Mouse (Mus musculus) monocyte, adult 2 months (primary cell): ENCODE data around the gene Sumf2.
"Not testable (repeated sequence)": the region's sequence is repeated elsewhere in the genome, so short reads cannot be mapped to it uniquely, and the experiment has no call there.

Source experiments
- DNase-seq, 2 experiments: peaks; one replicate each; pipeline ENCODE4 v3.0.0; 2022; ENCODE audit warnings: low spot score in 2 of 2, low read depth in 1 of 2

Gene Sumf2

DNA sequence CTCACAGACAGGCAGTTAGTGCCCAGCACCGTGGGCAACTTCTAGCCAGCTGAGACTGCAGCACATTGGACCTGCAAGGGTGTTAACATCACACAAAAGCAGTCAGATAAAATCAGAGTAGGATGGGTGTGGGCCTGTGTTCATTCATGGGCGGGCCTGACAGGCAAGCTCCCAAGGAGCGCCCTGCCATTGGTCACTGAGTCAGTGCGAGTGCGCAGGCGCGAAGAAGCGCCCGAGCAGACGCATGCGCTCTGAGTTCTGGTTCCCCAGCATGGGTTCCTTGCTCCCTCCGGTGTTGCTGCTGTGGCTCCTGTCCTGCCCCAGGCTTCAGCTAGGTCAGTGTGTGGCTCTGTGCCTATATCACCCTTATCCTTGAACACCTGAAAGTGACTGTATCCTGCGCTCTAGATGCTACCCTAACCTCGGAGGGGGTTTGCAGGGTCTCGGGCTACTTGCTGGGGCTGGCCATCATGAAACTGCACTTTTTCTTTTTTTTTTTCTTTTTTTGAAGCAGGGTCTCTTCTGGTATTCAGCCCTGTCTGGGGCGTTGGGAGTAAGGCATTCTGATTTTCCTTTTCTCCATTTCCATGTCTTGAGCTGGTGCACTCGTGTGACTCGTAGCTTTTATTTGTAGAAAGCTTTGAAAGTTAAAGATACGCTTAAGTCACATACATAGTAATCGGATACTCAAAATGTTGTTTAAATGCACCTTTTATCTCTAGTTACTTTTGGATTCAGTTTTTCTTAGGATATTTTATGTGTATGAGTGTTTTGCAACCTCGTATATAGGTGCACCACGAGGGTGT is at the start of gene Sumf2:
Gene Sumf2, plus strand, starts transcription at position 235 of the 806 bp plus-strand sequence.
- DNase-seq: peak; percentile 85 to 93

DNA sequence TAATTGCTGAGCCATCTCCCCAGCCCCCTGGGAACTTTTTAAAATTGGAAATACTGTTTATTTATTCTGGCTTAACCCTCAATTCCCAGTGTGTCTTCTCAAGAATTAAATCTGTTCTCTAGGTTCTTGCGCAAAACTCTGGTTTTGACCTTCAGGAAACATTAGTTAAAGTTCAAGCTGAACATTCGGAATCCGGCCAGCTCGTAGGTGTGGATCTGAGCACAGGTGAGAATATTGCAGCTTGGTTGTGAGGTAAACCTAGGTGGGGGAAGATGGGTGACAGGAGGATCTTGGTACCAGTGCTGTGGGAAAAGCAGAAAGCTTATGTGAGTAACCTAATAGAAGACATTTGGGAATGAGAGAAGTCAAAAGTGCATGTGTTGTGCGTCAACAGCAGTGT is 1.9 kb upstream of the Sumf2 start:
- DNase-seq: no peak

DNA sequence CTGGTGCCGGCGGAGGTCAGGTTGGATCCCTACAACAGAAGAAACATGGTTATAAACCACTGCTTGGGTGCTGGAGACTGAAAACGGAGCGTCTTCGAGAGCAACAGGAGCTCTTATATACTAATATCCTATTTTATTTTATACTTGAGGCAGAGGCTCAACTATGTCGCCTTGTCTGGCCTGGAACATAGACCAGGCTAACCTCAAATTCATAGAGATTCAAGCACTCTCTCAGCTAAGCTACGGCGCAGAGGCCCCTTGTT is 703 bp downstream of the Sumf2 start:
- no peak for DNase-seq

DNA sequence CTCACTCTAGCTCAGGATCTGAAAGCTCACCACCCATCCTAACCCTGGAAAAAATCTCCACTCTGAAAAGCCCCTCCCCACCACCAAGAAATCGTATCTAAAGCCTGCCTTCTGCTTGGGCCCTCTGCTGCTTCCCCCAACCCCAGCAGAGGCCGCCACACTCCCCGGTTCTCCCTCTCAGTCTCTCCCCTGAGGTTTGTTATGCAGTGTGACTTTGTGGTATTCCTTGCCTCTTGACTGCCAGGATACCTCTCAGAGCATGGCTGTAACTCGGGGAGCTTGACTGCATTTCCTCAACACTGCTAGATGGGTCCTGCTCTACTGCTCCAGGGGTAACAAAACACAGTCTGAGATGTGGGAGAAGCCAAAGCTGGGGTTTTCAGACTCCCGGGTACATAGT is 8.4 kb downstream of the Sumf2 start:
- DNase-seq: no peak

DNA sequence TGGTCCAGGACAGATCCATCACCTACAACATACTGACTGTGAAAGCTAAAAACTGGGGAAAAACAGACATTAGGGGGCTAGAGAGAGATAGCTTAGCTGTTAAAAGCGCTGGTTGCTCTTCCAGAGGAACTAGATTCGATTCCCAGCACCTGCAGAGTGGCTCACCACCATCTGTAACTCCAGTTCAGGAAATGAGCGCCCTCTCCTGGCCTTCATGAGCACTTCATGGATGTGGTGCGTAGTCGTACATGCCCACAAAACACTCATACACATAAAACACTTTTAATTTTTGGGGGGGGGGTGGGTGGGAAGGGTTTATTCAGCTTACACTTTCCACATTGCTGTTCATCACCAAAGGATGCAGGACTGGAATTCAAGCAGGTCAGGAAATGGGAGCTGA is 9.6 kb downstream of the Sumf2 start:
- no peak for DNase-seq

DNA sequence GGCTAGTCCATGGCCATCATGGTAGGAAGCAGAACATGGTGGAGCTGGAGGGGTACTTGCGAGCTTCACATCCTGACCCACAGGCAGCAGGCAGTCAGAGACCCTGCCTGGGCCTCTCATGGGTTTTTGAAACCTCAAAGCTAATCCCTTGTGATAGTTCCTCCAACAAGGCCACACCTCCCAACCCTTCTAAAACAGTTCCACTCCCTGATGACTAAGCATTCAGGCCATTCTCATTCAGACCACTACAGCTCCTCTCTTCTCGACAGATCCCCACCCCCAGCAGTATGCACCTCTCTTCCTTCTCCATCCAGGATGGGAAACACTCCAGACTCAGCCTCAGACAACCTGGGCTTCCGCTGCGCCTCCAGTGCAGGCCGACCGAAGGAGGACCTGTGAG is 15.5 kb downstream of the Sumf2 start:
- DNase-seq: no peak

DNA sequence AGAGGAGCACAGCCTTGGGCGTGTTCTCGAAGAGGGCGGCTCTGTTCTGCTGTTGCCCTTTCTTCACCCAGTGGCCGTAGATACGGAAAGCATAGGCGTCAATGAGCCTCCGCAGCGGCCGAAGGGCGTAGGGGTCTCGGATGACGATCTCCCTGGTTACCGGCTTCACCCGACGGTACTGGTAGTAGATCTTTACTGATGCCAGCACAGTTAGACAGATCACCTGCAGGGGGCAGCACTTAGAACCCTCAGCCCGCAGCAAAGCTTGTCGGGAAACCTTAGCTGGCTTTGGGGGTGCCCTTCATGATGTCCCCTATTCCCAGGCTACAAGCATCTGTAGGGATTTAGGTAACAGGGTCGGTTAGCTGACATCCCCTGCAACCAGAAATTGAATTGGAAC is 17.7 kb downstream of the Sumf2 start:
- no peak for DNase-seq

DNA sequence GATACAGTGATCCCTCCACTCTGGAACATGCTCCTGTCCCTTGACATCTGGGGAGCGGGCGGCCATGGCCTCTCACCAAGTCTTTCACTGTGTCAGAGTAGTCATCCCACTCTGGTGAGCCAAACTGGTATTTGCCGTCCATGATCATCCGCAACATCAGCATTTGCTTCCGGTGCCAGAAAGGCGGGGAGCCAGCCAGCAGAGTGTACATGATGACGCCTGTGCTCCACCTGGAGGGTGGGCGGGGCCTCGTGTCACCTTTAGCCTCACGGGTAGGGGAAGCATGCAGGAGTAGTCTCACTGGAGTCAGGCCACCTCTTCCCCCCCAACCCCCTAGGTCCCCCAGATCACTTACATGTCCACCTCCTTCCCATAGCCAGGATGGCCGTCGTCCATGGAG is 19.1 kb downstream of the Sumf2 start:
- DNase-seq: no peak

DNA sequence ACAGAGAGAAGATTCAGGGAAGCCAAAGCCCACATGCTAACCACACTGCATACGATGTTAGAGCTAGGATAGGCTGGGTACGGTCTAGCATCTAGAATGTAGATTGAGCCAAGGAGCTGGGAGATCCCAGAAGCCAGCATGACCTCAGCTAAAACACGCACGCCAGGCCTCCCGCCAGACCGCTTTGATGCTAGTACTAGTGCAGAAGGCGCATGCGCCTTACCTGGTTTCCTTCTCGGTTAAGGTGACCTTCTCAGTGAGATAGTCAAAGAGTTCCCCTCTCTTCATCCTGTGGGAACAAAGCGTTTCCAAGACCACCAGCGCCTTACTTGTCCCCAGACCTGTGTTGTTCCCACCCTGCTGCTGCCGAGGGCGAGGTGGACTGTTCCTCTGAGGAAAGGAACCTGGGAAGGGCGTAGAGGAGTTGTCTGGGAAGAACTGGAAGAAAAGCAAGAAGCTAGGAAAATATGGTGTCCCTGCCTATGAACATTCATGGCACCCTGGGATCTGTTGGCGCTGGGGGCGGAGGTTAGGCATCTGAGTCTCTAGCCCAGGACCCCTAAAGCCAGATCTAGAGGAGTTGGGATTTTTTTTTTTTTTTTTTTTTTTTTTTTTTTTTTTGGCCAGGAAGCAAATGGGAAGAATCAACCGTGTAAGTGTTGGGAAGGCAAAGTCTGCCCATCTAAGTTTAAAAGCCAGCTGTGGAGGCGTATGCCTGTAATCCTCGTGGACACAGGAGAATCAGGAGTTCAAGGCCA is 22.6 kb downstream of the Sumf2 start:
- no peak for DNase-seq

DNA sequence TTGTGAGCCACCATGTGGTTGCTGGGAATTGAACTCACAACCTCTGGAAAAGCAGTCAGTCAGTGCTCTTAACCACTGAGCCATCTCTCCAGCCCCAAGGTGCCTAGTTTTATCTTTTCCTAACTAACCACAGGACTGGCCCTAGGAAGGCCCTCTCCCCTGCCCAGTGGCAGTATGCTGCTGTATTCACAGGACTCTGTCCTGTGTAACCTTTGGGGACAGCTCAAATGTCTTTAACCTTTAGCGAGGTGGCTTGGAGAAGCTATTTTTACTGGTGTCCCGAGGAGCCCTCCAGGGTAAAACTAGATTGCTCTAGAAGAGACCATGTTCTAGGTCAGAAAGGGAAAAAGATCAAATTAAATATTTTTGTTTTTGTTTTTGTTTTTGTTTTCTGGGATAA is 24.5 kb downstream of the Sumf2 start:
- DNase-seq: no peak

DNA sequence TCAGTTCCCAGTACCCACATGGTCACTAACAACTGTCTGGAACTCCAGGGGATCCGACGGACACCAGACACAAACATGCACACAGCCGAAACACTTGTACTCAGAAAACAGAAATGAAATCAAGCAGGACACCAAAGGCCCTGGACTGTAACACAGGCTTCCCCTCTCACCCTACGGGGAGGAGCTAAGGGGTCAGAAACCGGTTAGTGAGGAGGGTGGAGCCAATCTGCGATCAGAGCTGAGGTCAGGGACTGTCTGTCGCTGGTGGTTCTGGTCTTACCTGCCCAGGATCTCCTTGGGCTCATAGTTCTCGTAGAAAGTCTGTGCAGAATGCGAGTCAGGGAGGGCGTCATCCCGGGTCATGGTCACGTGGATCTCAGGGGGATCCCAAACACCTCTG is 27.2 kb downstream of the Sumf2 start:
- DNase-seq: no peak

DNA sequence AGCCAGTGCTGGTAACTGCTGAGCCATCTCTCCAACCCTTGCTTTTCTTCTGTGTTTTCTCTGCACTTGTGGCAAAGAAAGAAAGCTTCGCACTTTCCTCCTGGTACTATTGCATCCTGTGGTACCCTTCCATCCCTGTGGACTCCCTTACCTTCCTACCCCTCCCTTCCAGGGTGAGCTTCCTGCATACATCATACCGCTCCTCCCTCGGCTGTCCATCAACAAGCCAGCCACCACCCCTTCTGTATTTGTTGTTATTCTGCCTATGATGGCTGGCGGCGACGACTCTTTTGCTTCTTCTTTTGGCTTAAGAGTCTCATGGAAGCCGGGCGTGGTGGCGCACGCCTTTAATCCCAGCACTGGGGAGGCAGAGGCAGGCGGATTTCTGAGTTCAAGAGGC is 28.3 kb downstream of the Sumf2 start:
- no peak for DNase-seq

DNA sequence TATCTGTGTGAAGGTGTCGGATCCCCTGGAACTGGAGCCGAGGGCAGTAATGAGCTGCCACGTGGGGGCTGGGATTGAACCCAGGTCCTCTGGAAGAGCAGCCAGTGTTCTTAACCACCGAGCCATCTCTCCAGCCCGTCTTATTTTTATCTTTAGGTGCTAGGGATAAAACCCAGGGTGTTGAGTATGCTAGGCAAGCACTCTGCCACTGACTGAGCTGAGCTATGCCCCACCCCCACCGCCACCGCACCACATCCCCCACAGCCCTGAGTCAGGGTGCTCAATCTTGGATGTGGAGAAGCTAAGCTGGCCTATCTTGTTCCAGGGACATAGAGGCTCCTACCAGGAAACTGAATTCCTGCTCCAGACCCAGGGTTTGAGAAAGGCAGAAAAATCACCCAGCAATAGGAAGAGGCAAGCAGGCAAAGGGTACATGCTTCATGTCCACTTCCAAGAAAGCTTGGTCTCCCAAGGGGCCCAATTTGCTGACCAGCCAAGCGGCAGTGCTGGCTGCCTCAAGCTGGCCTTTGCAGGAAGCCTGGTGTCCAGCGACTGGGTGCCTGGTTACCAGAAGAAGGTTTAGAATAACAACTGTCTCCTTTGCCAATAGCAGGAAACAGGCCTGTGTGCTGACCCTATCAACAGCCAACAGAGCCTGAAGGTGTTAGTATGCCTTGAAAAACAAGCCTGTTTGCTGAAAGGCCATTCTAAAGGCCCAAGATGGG is 31.1 kb downstream of the Sumf2 start:
- DNase-seq: no peak

DNA sequence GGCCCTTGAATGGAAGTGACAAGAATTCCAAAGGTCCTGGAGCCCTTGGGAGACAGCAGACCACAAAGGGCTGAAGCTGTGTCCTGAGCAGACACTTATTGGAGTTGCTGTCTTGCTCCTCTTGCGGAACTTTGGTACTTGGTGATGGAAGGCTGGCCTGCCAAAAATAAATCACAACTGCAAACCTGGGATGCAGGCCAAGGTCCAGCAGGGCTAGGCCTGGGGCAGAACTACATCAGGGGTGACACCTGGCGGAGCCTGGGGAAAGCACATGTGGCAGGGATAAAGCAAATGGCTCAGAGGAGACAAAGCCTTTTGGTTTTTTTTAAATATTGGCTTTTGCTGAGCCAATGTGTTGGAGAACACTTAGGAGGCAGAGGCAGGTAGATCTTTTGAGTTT is 32.2 kb downstream of the Sumf2 start:
- DNase-seq: no peak

DNA sequence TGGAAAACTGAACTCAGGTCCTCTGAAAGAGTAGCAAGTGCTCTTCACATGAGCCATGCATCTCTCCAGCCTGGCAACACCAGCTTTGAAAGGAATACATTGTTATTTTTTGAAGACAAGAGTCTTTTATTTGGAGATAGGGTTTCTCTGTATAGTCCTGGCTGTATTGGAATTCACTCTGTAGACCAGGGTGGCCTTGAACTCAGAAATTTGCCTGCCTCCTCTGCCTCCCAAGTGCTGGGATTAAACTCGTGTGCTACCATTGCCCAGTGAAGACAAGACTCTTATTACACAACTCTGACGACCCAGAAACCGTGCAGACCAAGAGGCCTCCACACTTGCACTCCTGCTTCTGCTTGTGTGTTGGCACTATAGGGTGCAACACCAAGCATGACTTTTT is 33.1 kb downstream of the Sumf2 start:
- DNase-seq: no peak

DNA sequence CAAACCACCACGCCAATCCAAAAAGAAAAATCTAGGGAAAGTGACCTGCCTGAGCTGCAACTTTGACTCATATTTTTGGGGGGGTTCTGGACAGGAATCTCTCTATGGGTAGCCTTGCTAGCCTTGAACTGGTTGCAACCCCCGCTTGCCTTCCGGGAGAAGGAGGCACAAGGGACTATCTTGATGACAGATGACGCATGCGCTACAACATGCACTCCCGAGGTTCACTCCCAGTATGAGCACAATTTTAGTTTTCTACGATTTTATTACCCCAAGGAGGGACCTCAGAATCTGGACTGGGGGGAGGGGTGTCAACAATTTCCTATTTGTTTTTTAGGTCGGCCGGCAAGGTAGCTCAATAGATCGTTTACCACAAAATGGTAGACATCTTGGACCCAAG is 39.5 kb downstream of the Sumf2 start:
- no peak for DNase-seq

DNA sequence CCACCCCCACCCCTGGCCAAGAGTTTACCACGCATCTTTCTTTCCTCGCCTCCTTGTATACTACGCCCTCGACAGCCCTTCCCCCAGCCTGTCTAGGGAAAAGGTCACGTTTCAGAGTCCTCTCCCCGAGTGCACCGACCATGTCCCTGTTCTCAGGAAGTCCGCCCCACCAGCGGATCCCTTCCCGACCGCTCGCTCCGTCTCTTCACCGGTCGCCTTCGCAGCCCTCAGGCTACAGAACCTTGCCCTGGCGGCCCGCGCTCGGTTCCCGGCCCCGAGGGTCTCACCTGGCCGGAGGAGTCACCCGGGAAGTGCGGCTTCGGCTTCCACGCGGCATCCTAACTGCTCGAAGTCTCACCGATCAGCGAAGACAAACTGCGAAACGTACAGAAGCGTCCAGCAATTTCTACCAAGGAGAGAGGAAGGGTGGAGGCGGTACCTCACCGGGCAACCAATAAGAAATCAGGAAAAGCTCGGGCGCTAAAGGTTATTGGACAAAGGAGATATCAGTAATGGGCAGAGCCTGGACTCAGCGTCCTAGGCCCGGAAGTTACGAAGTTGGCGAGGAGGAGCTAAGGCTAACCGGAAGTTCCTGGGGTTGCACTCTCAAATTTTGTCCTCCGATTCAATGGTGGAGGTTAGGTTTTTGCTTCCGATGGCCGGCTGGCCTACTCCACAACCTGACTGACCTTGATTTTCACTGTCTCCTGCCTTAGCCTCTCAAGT is 40.3 kb downstream of the Sumf2 start, which contains the start of gene Chchd2:
Gene Chchd2, minus strand, starts transcription at position 560 of the 726 bp plus-strand sequence.
- peak; percentile 81 to 85 for DNase-seq

DNA sequence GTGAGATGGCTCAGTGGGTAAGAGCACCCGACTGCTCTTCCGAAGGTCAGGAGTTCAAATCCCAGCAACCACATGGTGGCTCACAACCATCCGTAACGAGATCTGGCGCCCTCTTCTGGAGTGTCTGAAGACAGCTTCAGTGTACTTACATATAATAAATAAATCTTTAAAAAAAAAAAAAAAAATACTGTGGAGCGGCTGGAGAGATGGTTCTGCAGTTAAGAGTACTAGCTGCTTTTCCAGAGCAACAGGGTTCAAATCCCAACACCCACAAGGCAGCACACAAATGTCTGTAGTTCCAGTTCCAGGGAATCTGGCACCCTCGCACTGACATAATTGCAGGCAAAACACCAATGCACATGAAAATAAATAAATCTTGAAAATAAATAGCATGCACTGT is 43.6 kb downstream of the Sumf2 start:
- not testable (repeated sequence) for DNase-seq

DNA sequence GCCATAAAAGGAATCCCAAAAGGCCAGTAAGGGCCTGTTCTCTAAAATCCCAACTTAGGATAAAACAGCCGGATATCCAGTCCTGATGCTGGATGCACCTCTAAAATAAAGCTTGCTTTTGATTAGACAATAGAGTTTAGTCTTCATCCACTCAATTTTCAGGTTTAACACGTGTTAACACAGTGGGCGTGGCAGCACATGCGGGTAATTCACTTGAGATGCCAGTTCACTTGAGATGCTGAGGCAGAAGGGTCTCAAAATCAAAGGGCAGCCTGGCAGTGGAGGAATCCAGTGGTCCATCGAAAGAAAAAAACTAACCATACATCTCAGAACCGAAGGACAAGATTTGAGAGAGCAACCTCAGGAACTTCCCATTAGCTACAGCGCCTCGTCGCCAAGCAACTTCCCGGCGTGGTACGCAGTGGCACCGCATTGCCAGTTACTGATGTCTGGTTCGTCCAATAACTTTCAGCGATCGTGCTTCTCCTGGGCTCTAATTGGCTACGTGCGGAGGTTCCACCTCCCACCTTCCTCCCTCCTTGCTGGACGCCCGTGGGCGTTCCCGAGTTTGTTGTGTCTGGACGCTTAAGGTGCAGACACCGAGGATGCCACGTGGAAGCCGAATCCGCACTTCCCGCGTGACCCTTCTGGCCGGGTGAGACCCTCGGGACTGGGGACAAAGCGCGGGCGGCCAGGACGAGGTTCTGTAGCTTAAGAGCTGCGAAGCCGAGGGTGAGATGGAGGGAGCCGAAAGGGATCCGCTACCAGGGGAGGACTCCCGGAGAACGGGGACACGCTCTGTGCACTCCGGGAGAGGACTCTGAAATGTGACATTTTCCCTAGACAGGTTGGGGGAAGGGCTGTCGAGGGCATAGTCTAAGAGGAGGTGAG is 48.7 kb downstream of the Sumf2 start, which contains the start of gene Zbed5:
Gene Zbed5, plus strand, starts transcription at position 526 of the 891 bp plus-strand sequence.
- peak; percentile 46 to 69 for DNase-seq

DNA sequence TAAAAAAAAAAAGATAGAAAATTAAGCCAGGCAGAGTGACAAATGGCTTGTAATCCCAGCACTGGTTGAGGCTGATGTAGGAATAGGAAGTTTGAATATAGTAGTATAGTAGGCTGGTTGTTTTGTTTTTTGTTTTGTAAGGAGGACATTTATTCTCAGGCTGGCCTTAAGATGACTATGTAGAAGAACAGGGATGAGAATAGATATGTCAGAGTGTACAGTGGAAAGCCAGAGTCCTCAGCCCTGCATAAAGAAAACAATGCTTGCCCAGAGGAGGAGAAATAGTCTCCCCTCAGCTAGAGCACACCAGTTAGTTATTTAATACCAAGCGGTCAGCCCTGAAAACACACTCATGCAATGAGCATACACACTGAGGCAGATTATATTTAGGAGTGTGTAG is 51.7 kb downstream of the Sumf2 start, which contains the start of gene Phkg1:
Gene Phkg1, minus strand, starts transcription at position 101 of the 400 bp plus-strand sequence.
- DNase-seq: no peak
